ENCODE assay signal across 10 mouse cellular contexts in the genomic region with DNA sequence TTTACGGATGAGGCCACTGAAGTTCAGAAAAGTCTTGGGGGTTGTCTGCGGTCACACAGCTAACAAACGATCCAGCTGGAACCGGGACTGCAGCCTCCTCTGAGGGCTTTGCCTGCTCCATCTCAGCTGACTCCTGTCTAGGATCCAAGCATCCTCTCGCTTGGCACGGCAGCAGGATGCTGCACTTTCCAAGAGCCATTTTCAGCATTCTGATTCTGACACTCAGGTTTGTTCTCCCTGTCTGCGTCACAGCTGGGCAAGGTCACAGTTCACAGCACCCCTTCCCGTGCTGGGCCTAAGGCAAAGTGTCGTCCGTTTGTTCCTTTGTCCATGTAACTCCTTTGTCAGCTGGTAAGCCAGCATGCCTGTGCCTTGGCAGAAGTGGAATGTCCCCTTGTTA.
DNase-seq lines count a peak whose midpoint lies in the region; ATAC-seq and TF ChIP-seq lines count a peak whose summit lies in the region.
"Had no signal": no experiment of that assay in that cellular context is flagged by ENCODE, and none has a peak within 500 bp of the region (broad histone marks: within the 10 kb centered on the region; RNA-seq: fewer than 3 reads in every experiment).

No protein-coding gene starts in this region.

- peaks cover 36% of the 10 kb centered on the region for H3K36me3 ChIP-seq in intestine, embryonic 15.5 days
- H3K36me3 ChIP-seq in intestine, postnatal 0 days (ENCODE audit: control insufficient read depth, insufficient read depth), result peaks cover 63% of the 10 kb centered on the region
- peaks cover 10% of the 10 kb centered on the region; the same call in 1 of the 2 replicates for H3K36me3 ChIP-seq in forebrain, embryonic 11.5 days (ENCODE audit: control insufficient read depth, insufficient read depth, low read length)
- peaks cover 35% of the 10 kb centered on the region for H3K36me3 ChIP-seq in hindbrain, embryonic 12.5 days
- H3K36me3 ChIP-seq in neural tube, embryonic 12.5 days, result peaks cover 44% of the 10 kb centered on the region
- H3K36me3 ChIP-seq in stomach, postnatal 0 days (ENCODE audit: control insufficient read depth, insufficient read depth, low read length), result peaks cover 5% of the 10 kb centered on the region; the same call in 1 of the 2 replicates
- no peaks in the 10 kb centered on the region for H3K36me3 ChIP-seq in kidney, adult 2 months (ENCODE audit: control insufficient read depth, insufficient read depth, low read length)

- no peaks in the 10 kb centered on the region for H3K27me3 ChIP-seq in intestine, embryonic 15.5 days (replicated peaks)
- no peaks in the 10 kb centered on the region for H3K27me3 ChIP-seq in intestine, postnatal 0 days (replicated peaks; ENCODE audit: control insufficient read depth, insufficient read depth, low read length)
- H3K27me3 ChIP-seq in forebrain, embryonic 11.5 days (ENCODE audit: control insufficient read depth, insufficient read depth, low read length), result no peaks in the 10 kb centered on the region
- H3K27me3 ChIP-seq in hindbrain, embryonic 12.5 days, result no peaks in the 10 kb centered on the region
- no peaks in the 10 kb centered on the region for H3K27me3 ChIP-seq in neural tube, embryonic 12.5 days (replicated peaks)
- no peaks in the 10 kb centered on the region for H3K27me3 ChIP-seq in stomach, postnatal 0 days (ENCODE audit: control insufficient read depth, insufficient read depth, low read length)
- H3K27me3 ChIP-seq in kidney, adult 2 months (replicated peaks; ENCODE audit: control insufficient read depth, insufficient read depth, low read length), result no peaks in the 10 kb centered on the region

- ATAC-seq in intestine, embryonic 15.5 days, result no peak
- ATAC-seq in intestine, postnatal 0 days, result no peak
- no peak for ATAC-seq in forebrain, embryonic 11.5 days (replicated peaks; ENCODE audit: low FRiP score)
- ATAC-seq in hindbrain, embryonic 12.5 days (ENCODE audit: low FRiP score), result no peak
- ATAC-seq in neural tube, embryonic 12.5 days (ENCODE audit: low FRiP score, low read depth), result no peak
- no peak for ATAC-seq in stomach, postnatal 0 days (ENCODE audit: low FRiP score, low TSS enrichment)

- H3K4me1 ChIP-seq in intestine, embryonic 15.5 days (replicated peaks), result peaks cover 40% of the 10 kb centered on the region
- peaks cover 11% of the 10 kb centered on the region for H3K4me1 ChIP-seq in intestine, postnatal 0 days (replicated peaks; ENCODE audit: control insufficient read depth, insufficient read depth, low read length)
- peaks cover 50% of the 10 kb centered on the region for H3K4me1 ChIP-seq in forebrain, embryonic 11.5 days (replicated peaks; ENCODE audit: control insufficient read depth, insufficient read depth, low read length)
- H3K4me1 ChIP-seq in hindbrain, embryonic 12.5 days, result peaks cover 74% of the 10 kb centered on the region
- H3K4me1 ChIP-seq in neural tube, embryonic 12.5 days, result peaks cover 66% of the 10 kb centered on the region
- peaks cover 18% of the 10 kb centered on the region for H3K4me1 ChIP-seq in stomach, postnatal 0 days (replicated peaks; ENCODE audit: control insufficient read depth, insufficient read depth)
- H3K4me1 ChIP-seq in kidney, adult 2 months (ENCODE audit: control insufficient read depth, insufficient read depth, low read length), result peaks cover 21% of the 10 kb centered on the region

- H3K9ac ChIP-seq in intestine, embryonic 15.5 days, result no peak overlapping the region
- H3K9ac ChIP-seq in intestine, postnatal 0 days (ENCODE audit: low read depth, low read length), result no peak overlapping the region
- H3K9ac ChIP-seq in forebrain, embryonic 11.5 days (ENCODE audit: low read length), result no peak overlapping the region
- 0 out of 2 replicates have a peak overlapping the region, but pooled peaks have one; percentile 13 for H3K9ac ChIP-seq in hindbrain, embryonic 12.5 days
- H3K9ac ChIP-seq in neural tube, embryonic 12.5 days, result 0 out of 2 replicates have a peak overlapping the region, but pooled peaks have one; percentile 6
- no peak overlapping the region for H3K9ac ChIP-seq in stomach, postnatal 0 days (ENCODE audit: low read length)
- H3K9ac ChIP-seq: lung, embryonic 14.5 days had no signal

- TF ChIP-seq POLR2A in kidney, adult 2 months (IDR thresholded peaks at IDR 0.05; ENCODE audit: low read depth, low read length), result no peak

- no peaks in the 10 kb centered on the region for H3K9me3 ChIP-seq in intestine, embryonic 15.5 days
- H3K9me3 ChIP-seq in intestine, postnatal 0 days (ENCODE audit: control insufficient read depth), result no peaks in the 10 kb centered on the region
- no peaks in the 10 kb centered on the region for H3K9me3 ChIP-seq in forebrain, embryonic 11.5 days (ENCODE audit: control insufficient read depth, low read length)
- no peaks in the 10 kb centered on the region for H3K9me3 ChIP-seq in hindbrain, embryonic 12.5 days (replicated peaks)
- no peaks in the 10 kb centered on the region for H3K9me3 ChIP-seq in neural tube, embryonic 12.5 days
- no peaks in the 10 kb centered on the region for H3K9me3 ChIP-seq in stomach, postnatal 0 days (ENCODE audit: control insufficient read depth, low read length)

- no peak overlapping the region for H3K4me3 ChIP-seq in intestine, embryonic 15.5 days (replicated peaks)
- H3K4me3 ChIP-seq in intestine, postnatal 0 days (ENCODE audit: low read depth, low read length), result no peak overlapping the region
- no peak overlapping the region for H3K4me3 ChIP-seq in forebrain, embryonic 11.5 days (ENCODE audit: low read depth, low read length)
- H3K4me3 ChIP-seq in hindbrain, embryonic 12.5 days, result no peak overlapping the region
- no peak overlapping the region for H3K4me3 ChIP-seq in neural tube, embryonic 12.5 days
- H3K4me3 ChIP-seq in stomach, postnatal 0 days (ENCODE audit: low read depth, low read length), result no peak overlapping the region
- H3K4me3 ChIP-seq in kidney, adult 2 months (ENCODE audit: insufficient read depth, low read depth, low read length), result no peak overlapping the region

- TF ChIP-seq EP300 in stomach, postnatal 0 days (optimal IDR thresholded peaks at IDR 0.05), result no peak

- no peak for DNase-seq in forebrain, embryonic 11.5 days (ENCODE audit: low spot score)
- DNase-seq in stomach, postnatal 0 days (ENCODE audit: low spot score), result no peak
- no peak for DNase-seq in adrenal gland, postnatal 14 days
- DNase-seq in kidney, adult 2 months, result no peak
- DNase-seq: embryo, embryonic 11 days; lung, embryonic 14.5 days had no signal

- H3K4me2 ChIP-seq in intestine, embryonic 15.5 days (replicated peaks), result no peak overlapping the region
- H3K4me2 ChIP-seq in intestine, postnatal 0 days (replicated peaks; ENCODE audit: low read depth), result no peak overlapping the region
- H3K4me2 ChIP-seq in forebrain, embryonic 11.5 days (ENCODE audit: low read depth, low read length, severe bottlenecking), result no peak overlapping the region
- H3K4me2 ChIP-seq in hindbrain, embryonic 12.5 days (replicated peaks), result no peak overlapping the region
- H3K4me2 ChIP-seq in neural tube, embryonic 12.5 days (replicated peaks), result no peak overlapping the region
- no peak overlapping the region for H3K4me2 ChIP-seq in stomach, postnatal 0 days (replicated peaks; ENCODE audit: low read depth)
- H3K4me2 ChIP-seq: lung, embryonic 14.5 days had no signal

- 0 out of 2 replicates have a peak overlapping the region, but pooled peaks have one; percentile 87 for H3K27ac ChIP-seq in intestine, embryonic 15.5 days
- H3K27ac ChIP-seq in intestine, postnatal 0 days (ENCODE audit: low read depth, low read length), result no peak overlapping the region
- peak overlapping the region; percentile 97 for H3K27ac ChIP-seq in forebrain, embryonic 11.5 days (ENCODE audit: low read depth, low read length)
- H3K27ac ChIP-seq in hindbrain, embryonic 12.5 days, result peak overlapping the region; percentile 99
- peak overlapping the region; percentile 96; the same call in 1 of the 2 replicates for H3K27ac ChIP-seq in neural tube, embryonic 12.5 days
- no peak overlapping the region for H3K27ac ChIP-seq in stomach, postnatal 0 days (replicated peaks)
- H3K27ac ChIP-seq in kidney, adult 2 months (ENCODE audit: insufficient read depth, low read depth, low read length), result no peak overlapping the region

- WGBS in intestine, embryonic 15.5 days, result 67% methylated on average over 10 of the region's 10 CpGs
- WGBS in intestine, postnatal 0 days, result 77% methylated on average over 10 of the region's 10 CpGs
- 78% methylated on average over 10 of the region's 10 CpGs for WGBS in forebrain, embryonic 11.5 days
- WGBS in hindbrain, embryonic 12.5 days, result 57% methylated on average over 10 of the region's 10 CpGs
- 61% methylated on average over 10 of the region's 10 CpGs for WGBS in neural tube, embryonic 12.5 days
- 54% methylated on average over 10 of the region's 10 CpGs for WGBS in stomach, postnatal 0 days
- WGBS in kidney, adult 2 months, result 65% methylated on average over 10 of the region's 10 CpGs

- TF ChIP-seq CTCF in intestine, postnatal 0 days (IDR thresholded peaks at IDR 0.05; ENCODE audit: low read depth), result no peak
- TF ChIP-seq CTCF in stomach, postnatal 0 days (IDR thresholded peaks at IDR 0.05; ENCODE audit: low read depth), result no peak
- TF ChIP-seq CTCF in kidney, adult 2 months (conservative IDR thresholded peaks at IDR 0.05; ENCODE audit: insufficient read depth, insufficient read length, low read depth, low read length), result no peak

Comparison
In these comparisons a context has a peak if more than half of its experiments do, and no peak if none do; other contexts are left out.
1. H3K27ac ChIP-seq: peak in intestine, embryonic 15.5 days (single experiment), forebrain, embryonic 11.5 days (single experiment), hindbrain, embryonic 12.5 days (single experiment) and neural tube, embryonic 12.5 days (single experiment); none in intestine, postnatal 0 days (single experiment), stomach, postnatal 0 days (single experiment) and kidney, adult 2 months (single experiment).
2. H3K9ac ChIP-seq: peak in hindbrain, embryonic 12.5 days (single experiment) and neural tube, embryonic 12.5 days (single experiment); none in intestine, embryonic 15.5 days (single experiment), intestine, postnatal 0 days (single experiment), forebrain, embryonic 11.5 days (single experiment) and stomach, postnatal 0 days (single experiment).